9 mouse cellular contexts compared by ENCODE assay signal in genomic region chr6:140955751-140956521, GRCm38 (mm10).
A peak's percentile ranks its signal among the peaks of the same experiment; 100 is the strongest.
DNase-seq lines count a peak whose midpoint lies in the region; ATAC-seq and TF ChIP-seq lines count a peak whose summit lies in the region.
"Had no signal": no experiment of that assay in that cellular context is flagged by ENCODE, and none has a peak within 500 bp of the region (broad histone marks: within the 10 kb centered on the region; RNA-seq: fewer than 3 reads in every experiment).

No protein-coding gene starts in this region.

- H3K9ac ChIP-seq in heart, embryonic 14.5 days (ENCODE audit: low read length) = no peak overlapping the region
- H3K9ac ChIP-seq in neural tube, embryonic 14.5 days (replicated peaks; ENCODE audit: low read depth, low read length) = no peak overlapping the region

- no peaks in the 10 kb centered on the region for H3K36me3 ChIP-seq in heart, embryonic 14.5 days (ENCODE audit: control insufficient read depth, insufficient read depth, low read length)
- no peaks in the 10 kb centered on the region for H3K36me3 ChIP-seq in neural tube, embryonic 14.5 days (ENCODE audit: control insufficient read depth, insufficient read depth, low read length)

- no peaks in the 10 kb centered on the region for H3K9me3 ChIP-seq in heart, embryonic 14.5 days (ENCODE audit: control insufficient read depth, low read length)
- no peaks in the 10 kb centered on the region for H3K9me3 ChIP-seq in neural tube, embryonic 14.5 days (ENCODE audit: control insufficient read depth, low read length)

- no peak for DNase-seq in layer of hippocampus, adult 2 months (ENCODE audit: low spot score in 2 of 2)
- no peak for DNase-seq in layer of hippocampus, adult 8-10 months (ENCODE audit: low spot score in 2 of 2)
- DNase-seq in kidney, postnatal 25 days = peak; percentile 16 to 44
- no peak for DNase-seq in gastrocnemius, postnatal 14 days
- no peak for DNase-seq in frontal cortex, postnatal 14 days (ENCODE audit: low spot score in 2 of 2)
- no peak for DNase-seq in spleen, postnatal 36 days (ENCODE audit: low spot score in 2 of 2)
- DNase-seq: thymus, postnatal 25 days had no signal

- 0 out of 2 replicates have a peak overlapping the region, but pooled peaks have one; percentile 16 for H3K4me2 ChIP-seq in heart, embryonic 14.5 days (ENCODE audit: low read length)
- no peak overlapping the region for H3K4me2 ChIP-seq in neural tube, embryonic 14.5 days (ENCODE audit: low read depth, low read length)

- ATAC-seq in heart, embryonic 14.5 days (ENCODE audit: insufficient number of reproducible peaks, insufficient read depth, low FRiP score, low read depth) = peak; percentile 64
- ATAC-seq in neural tube, embryonic 14.5 days (ENCODE audit: low read depth) = peak; percentile 26; the same call in 1 of the 2 replicates

- WGBS in heart, embryonic 14.5 days = 45% methylated on average over 13 of the region's 13 CpGs
- 60% methylated on average over 13 of the region's 13 CpGs for WGBS in neural tube, embryonic 14.5 days

- H3K27ac ChIP-seq in layer of hippocampus, adult 2 months = no peak overlapping the region; the same call in 1 of the 2 replicates
- peak overlapping the region; percentile 78 to 82 for H3K27ac ChIP-seq in heart, embryonic 14.5 days (replicated peaks in 1 of 2; ENCODE audit: control insufficient read depth in 1 of 2, insufficient read depth in 1 of 2, low read depth in 2 of 2, low read length in 2 of 2)
- H3K27ac ChIP-seq in neural tube, embryonic 14.5 days (ENCODE audit: low read depth, low read length) = peak overlapping the region; percentile 16; the same call in 1 of the 2 replicates

- no peaks in the 10 kb centered on the region; a peak in 1 of 4 replicates for H3K4me1 ChIP-seq in heart, embryonic 14.5 days (ENCODE audit: control insufficient read depth in 2 of 2, insufficient read depth in 2 of 2, low read length in 2 of 2)
- no peaks in the 10 kb centered on the region for H3K4me1 ChIP-seq in neural tube, embryonic 14.5 days (ENCODE audit: control insufficient read depth, insufficient read depth, low read length)

- intact Hi-C loops in gastrocnemius, postnatal 14 days (cut with DNase I; ENCODE audit: low total_unique reads) = no loop called here

- TF ChIP-seq CTCF in layer of hippocampus, adult 2 months (conservative IDR thresholded peaks at IDR 0.05) = no peak

- H3K27me3 ChIP-seq in heart, embryonic 14.5 days (ENCODE audit: control insufficient read depth, insufficient read depth, low read length) = no peaks in the 10 kb centered on the region
- no peaks in the 10 kb centered on the region for H3K27me3 ChIP-seq in neural tube, embryonic 14.5 days (ENCODE audit: control insufficient read depth, insufficient read depth, low read length)

- peak overlapping the region; percentile 8; the same call in 1 of the 2 replicates for H3K4me3 ChIP-seq in layer of hippocampus, adult 2 months
- no peak overlapping the region for H3K4me3 ChIP-seq in heart, embryonic 14.5 days (ENCODE audit: control insufficient read depth in 1 of 2, insufficient read depth in 1 of 2, low read depth in 1 of 2, low read length in 2 of 2)
- no peak overlapping the region for H3K4me3 ChIP-seq in neural tube, embryonic 14.5 days (ENCODE audit: low read depth, low read length)

Comparison
In these comparisons a context has a peak if more than half of its experiments do, and no peak if none do; other contexts are left out.
1. DNase-seq: peak in kidney, postnatal 25 days (2 of 2); none in layer of hippocampus, adult 2 months (0 of 2), layer of hippocampus, adult 8-10 months (0 of 2), gastrocnemius, postnatal 14 days (single experiment), frontal cortex, postnatal 14 days (0 of 2) and spleen, postnatal 36 days (0 of 2).